In the genomic region with DNA sequence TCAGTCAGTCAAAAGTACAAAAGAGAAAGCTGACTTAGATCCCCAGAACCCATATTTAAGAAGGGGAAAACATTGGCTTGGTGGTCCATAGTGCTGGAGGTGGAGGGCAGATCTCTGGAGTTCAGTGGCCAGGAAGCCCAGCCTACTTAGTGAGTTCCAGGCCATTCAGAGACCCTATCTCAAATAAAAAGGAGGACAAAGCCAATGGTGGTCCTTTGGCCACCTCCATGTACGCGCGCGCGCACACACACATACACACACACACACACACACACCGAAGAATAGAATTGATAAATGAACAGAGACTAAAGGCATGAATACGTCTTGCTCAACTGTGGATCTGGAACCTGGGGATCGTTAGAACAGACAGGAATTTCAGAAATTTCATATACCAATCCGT, we compare ENCODE assay signal across 15 mouse cellular contexts. TPM values are rescaled to one million over a fixed set of nuclear protein-coding genes. Genes with fewer than 3 reads are reported as not detected.
DNase-seq lines count a peak whose midpoint lies in the region; ATAC-seq and TF ChIP-seq lines count a peak whose summit lies in the region.
"Had no signal": no experiment of that assay in that cellular context is flagged by ENCODE, and none has a peak within 500 bp of the region (broad histone marks: within the 10 kb centered on the region; RNA-seq: fewer than 3 reads in every experiment).

No protein-coding gene starts in this region.

- H3K9ac ChIP-seq in lung, embryonic 15.5 days = no peak overlapping the region
- peak overlapping the region; percentile 43 for H3K9ac ChIP-seq in CH12.LX (ENCODE audit: insufficient read depth, low read depth)
- no peak overlapping the region for H3K9ac ChIP-seq in liver, embryonic 15.5 days
- H3K9ac ChIP-seq in forebrain, postnatal 0 days = no peak overlapping the region
- H3K9ac ChIP-seq: embryonic facial prominence, embryonic 12.5 days; intestine, embryonic 15.5 days; midbrain, embryonic 15.5 days; neural tube, embryonic 12.5 days had no signal

- dilution Hi-C loops in CH12.LX (cut with MboI; ENCODE audit: extremely low pct_ligation_motif_present, extremely low pct_unique_long_range_greater_than_20kb, low sequenced_read_pairs) = no loop called here

- no peak for ATAC-seq in lung, embryonic 15.5 days (ENCODE audit: borderline replicate concordance, extremely low read depth, low FRiP score, low TSS enrichment)
- no peak for ATAC-seq in liver, embryonic 15.5 days (ENCODE audit: insufficient read depth)
- no peak for ATAC-seq in forebrain, postnatal 0 days
- ATAC-seq: intestine, embryonic 15.5 days; midbrain, embryonic 15.5 days had no signal

- no peaks in the 10 kb centered on the region for H3K27me3 ChIP-seq in lung, embryonic 15.5 days
- H3K27me3 ChIP-seq in CH12.LX (replicated peaks) = peaks cover 2% of the 10 kb centered on the region
- H3K27me3 ChIP-seq in liver, embryonic 15.5 days = no peaks in the 10 kb centered on the region
- H3K27me3 ChIP-seq in forebrain, postnatal 0 days (ENCODE audit: insufficient read depth, low read length) = no peaks in the 10 kb centered on the region
- H3K27me3 ChIP-seq: embryonic facial prominence, embryonic 12.5 days; intestine, embryonic 15.5 days; midbrain, embryonic 15.5 days; neural tube, embryonic 12.5 days had no signal

- no peak for TF ChIP-seq POLR2A in CH12.LX (IDR thresholded peaks at IDR 0.05; ENCODE audit: low read depth, low read length)
- no peak for TF ChIP-seq POLR2A in bone marrow macrophage, adult 2 months (IDR thresholded peaks at IDR 0.05; ENCODE audit: borderline replicate concordance, low read depth, low read length)

- no peak for TF ChIP-seq RAD21 in CH12.LX (IDR thresholded peaks at IDR 0.05; ENCODE audit: low read depth, low read length)

- in situ Hi-C loops in CH12.LX (cut with MboI; ENCODE audit: low pct_ligation_motif_present, low pct_unique_long_range_greater_than_20kb, low sequenced_read_pairs) = loop anchor here (25.0 kb wide), 1 partner anchor 314 kb away; no protein-coding TSS in a partner anchor

- no peak for TF ChIP-seq EP300 in CH12.LX (IDR thresholded peaks at IDR 0.05; ENCODE audit: low read length)

- H3K36me3 ChIP-seq in lung, embryonic 15.5 days = no peaks in the 10 kb centered on the region
- H3K36me3 ChIP-seq in CH12.LX (replicated peaks in 1 of 2; ENCODE audit: control insufficient read depth in 1 of 2, insufficient read depth in 1 of 2, low read length in 1 of 2) = no peaks in the 10 kb centered on the region
- H3K36me3 ChIP-seq in liver, embryonic 15.5 days (replicated peaks) = no peaks in the 10 kb centered on the region
- H3K36me3 ChIP-seq in forebrain, postnatal 0 days (ENCODE audit: insufficient read depth) = no peaks in the 10 kb centered on the region
- H3K36me3 ChIP-seq: embryonic facial prominence, embryonic 12.5 days; intestine, embryonic 15.5 days; midbrain, embryonic 15.5 days; neural tube, embryonic 12.5 days had no signal

- no peak for TF ChIP-seq CTCF in CH12.LX (conservative IDR thresholded peaks at IDR 0.05 in 1 of 2, IDR thresholded peaks at IDR 0.05 in 1 of 2; ENCODE audit: low read depth in 2 of 2, low read length in 2 of 2)
- no peak for TF ChIP-seq CTCF in bone marrow macrophage, adult 2 months (IDR thresholded peaks at IDR 0.05; ENCODE audit: low read depth, low read length)
- TF ChIP-seq CTCF in forebrain, postnatal 0 days (IDR thresholded peaks at IDR 0.05; ENCODE audit: low read depth) = no peak

- H3K79me2 ChIP-seq in CH12.LX (replicated peaks; ENCODE audit: control insufficient read depth, extremely low read depth, insufficient read depth, poor library complexity, severe bottlenecking) = no peaks in the 10 kb centered on the region

- no peaks in the 10 kb centered on the region for H3K9me3 ChIP-seq in lung, embryonic 15.5 days
- no peaks in the 10 kb centered on the region for H3K9me3 ChIP-seq in CH12.LX (replicated peaks; ENCODE audit: low read length)
- no peaks in the 10 kb centered on the region for H3K9me3 ChIP-seq in liver, embryonic 15.5 days (replicated peaks)
- no peaks in the 10 kb centered on the region for H3K9me3 ChIP-seq in forebrain, postnatal 0 days (ENCODE audit: low read length)
- H3K9me3 ChIP-seq: embryonic facial prominence, embryonic 12.5 days; intestine, embryonic 15.5 days; midbrain, embryonic 15.5 days; neural tube, embryonic 12.5 days had no signal

- H3K27ac ChIP-seq in lung, embryonic 15.5 days = 0 out of 2 replicates have a peak overlapping the region, but pooled peaks have one; percentile 15
- peak overlapping the region; percentile 38 for H3K27ac ChIP-seq in CH12.LX (ENCODE audit: insufficient read depth, low read depth)
- H3K27ac ChIP-seq in bone marrow macrophage, adult 2 months (ENCODE audit: insufficient read depth, low read depth, low read length) = peak overlapping the region; percentile 99
- peak overlapping the region; percentile 59 for H3K27ac ChIP-seq in liver, embryonic 15.5 days (replicated peaks)
- no peak overlapping the region for H3K27ac ChIP-seq in forebrain, postnatal 0 days (ENCODE audit: low read depth, low read length)
- H3K27ac ChIP-seq: embryonic facial prominence, embryonic 12.5 days; intestine, embryonic 15.5 days; midbrain, embryonic 15.5 days; neural tube, embryonic 12.5 days had no signal

- 0 out of 2 replicates have a peak, but pooled peaks cover 6% of the 10 kb centered on the region for H3K4me1 ChIP-seq in lung, embryonic 15.5 days
- H3K4me1 ChIP-seq in CH12.LX (ENCODE audit: control insufficient read depth in 1 of 2, insufficient read depth in 2 of 2) = peaks cover 19 to 60% of the 10 kb centered on the region in 2 experiments
- H3K4me1 ChIP-seq in bone marrow macrophage, adult 2 months (ENCODE audit: control insufficient read depth, insufficient read depth, low read length) = peaks cover 47% of the 10 kb centered on the region
- peaks cover 25% of the 10 kb centered on the region for H3K4me1 ChIP-seq in liver, embryonic 15.5 days (replicated peaks)
- H3K4me1 ChIP-seq in forebrain, postnatal 0 days (ENCODE audit: insufficient read depth) = no peaks in the 10 kb centered on the region
- H3K4me1 ChIP-seq: midbrain, embryonic 15.5 days; neural tube, embryonic 12.5 days had no signal

- DNase-seq in lung, postnatal 25 days (ENCODE audit: low spot score) = no peak
- DNase-seq in CH12.LX (ENCODE audit: extremely low read depth) = no peak
- no peak for DNase-seq in forebrain, postnatal 0 days
- no peak for DNase-seq in cerebellum, adult 9-10 months
- DNase-seq: adrenal gland, adult 8-10 months; cerebellum, postnatal 14 days; heart, postnatal 36 days; left cerebral cortex, postnatal 4 days had no signal

- H3K4me3 ChIP-seq in lung, embryonic 15.5 days = no peak overlapping the region
- H3K4me3 ChIP-seq in CH12.LX (replicated peaks in 1 of 3; ENCODE audit: low read depth in 2 of 3, low read length in 2 of 3, poor library complexity in 1 of 3) = no peak overlapping the region
- H3K4me3 ChIP-seq in bone marrow macrophage, adult 2 months (ENCODE audit: insufficient read depth, low read length) = peak overlapping the region; percentile 13; the same call in 1 of the 2 replicates
- no peak overlapping the region for H3K4me3 ChIP-seq in liver, embryonic 15.5 days (replicated peaks)
- H3K4me3 ChIP-seq in forebrain, postnatal 0 days (ENCODE audit: low read depth, low read length) = no peak overlapping the region
- H3K4me3 ChIP-seq: embryonic facial prominence, embryonic 12.5 days; intestine, embryonic 15.5 days; midbrain, embryonic 15.5 days; neural tube, embryonic 12.5 days had no signal

- 83% methylated on average over 9 of the region's 9 CpGs for WGBS in lung, embryonic 15.5 days
- 24% methylated on average over 9 of the region's 9 CpGs for WGBS in liver, embryonic 15.5 days (ENCODE audit: insufficient replicate concordance)
- 94% methylated on average over 9 of the region's 9 CpGs for WGBS in forebrain, postnatal 0 days

- H3K4me2 ChIP-seq in lung, embryonic 15.5 days = no peak overlapping the region
- H3K4me2 ChIP-seq in CH12.LX (ENCODE audit: insufficient read depth, low read depth, poor library complexity, severe bottlenecking) = peak overlapping the region; percentile 76
- H3K4me2 ChIP-seq in liver, embryonic 15.5 days = 0 out of 2 replicates have a peak overlapping the region, but pooled peaks have one; percentile 15
- no peak overlapping the region for H3K4me2 ChIP-seq in forebrain, postnatal 0 days (ENCODE audit: low read depth)
- H3K4me2 ChIP-seq: embryonic facial prominence, embryonic 12.5 days; intestine, embryonic 15.5 days; midbrain, embryonic 15.5 days; neural tube, embryonic 12.5 days had no signal

TF ChIP-seq in CH12.LX, 34 proteins besides CTCF, POLR2A, EP300 and RAD21:
- TF ChIP-seq E2F4 (IDR thresholded peaks at IDR 0.05; ENCODE audit: insufficient replicate concordance, low read depth, low read length) (no peak), MAX (IDR thresholded peaks at IDR 0.05; ENCODE audit: low read length) (no peak), ZNF384 (IDR thresholded peaks at IDR 0.05; ENCODE audit: low read depth, low read length) (no peak)

RNA-seq across cellular contexts. Expression of gene Rcbtb2, which starts 0.5 kb away (rescaled TPM):
- polyA plus RNA-seq in lung, embryonic 15.5 days (2015; fragmentation: Nextera tagmentation; extraction: Ambion mirVana) = 110 and 121 TPM in 2 replicates
- total RNA-seq in CH12.LX (2012; rRNA removed) = 36.9 and 40.2 TPM in 2 replicates
- total RNA-seq in CH12.LX (2014; rRNA removed) = 47.6 and 49.0 TPM in 2 replicates
- 31.7 and 34.1 TPM in 2 replicates for polyA plus RNA-seq in CH12.LX (2012; ENCODE audit: insufficient read length, low read depth)
- 371 and 386 TPM in 2 replicates for polyA plus RNA-seq in bone marrow macrophage, adult 2 months (2012; ENCODE audit: insufficient read depth, insufficient read length, missing spikeins)
- polyA plus RNA-seq in liver, embryonic 15.5 days (2015; fragmentation: Nextera tagmentation; extraction: Ambion mirVana) = 16.6 and 18.9 TPM in 2 replicates
- total RNA-seq in forebrain, postnatal 0 days (2014; rRNA removed) = 63.9 and 79.9 TPM in 2 replicates
- polyA plus RNA-seq in forebrain, postnatal 0 days (2015; fragmentation: Nextera tagmentation; extraction: Ambion mirVana) = 39.1 and 48.9 TPM in 2 replicates

Comparison
In these comparisons a context has a peak if more than half of its experiments do, and no peak if none do; other contexts are left out.
1. H3K4me2 ChIP-seq: peak in CH12.LX (single experiment) and liver, embryonic 15.5 days (single experiment); none in lung, embryonic 15.5 days (single experiment) and forebrain, postnatal 0 days (single experiment).